Mouse (Mus musculus) CD8-positive naive resting alpha-beta T cell, adult 2 months (primary cell): ENCODE data around the gene Lrp10.

Source experiments
- DNase-seq, 2 experiments: peaks; one replicate each; pipeline ENCODE4 v3.0.0; 2022; ENCODE audit warnings: low read depth in 2 of 2, low spot score in 2 of 2

The Lrp10 gene

DNA sequence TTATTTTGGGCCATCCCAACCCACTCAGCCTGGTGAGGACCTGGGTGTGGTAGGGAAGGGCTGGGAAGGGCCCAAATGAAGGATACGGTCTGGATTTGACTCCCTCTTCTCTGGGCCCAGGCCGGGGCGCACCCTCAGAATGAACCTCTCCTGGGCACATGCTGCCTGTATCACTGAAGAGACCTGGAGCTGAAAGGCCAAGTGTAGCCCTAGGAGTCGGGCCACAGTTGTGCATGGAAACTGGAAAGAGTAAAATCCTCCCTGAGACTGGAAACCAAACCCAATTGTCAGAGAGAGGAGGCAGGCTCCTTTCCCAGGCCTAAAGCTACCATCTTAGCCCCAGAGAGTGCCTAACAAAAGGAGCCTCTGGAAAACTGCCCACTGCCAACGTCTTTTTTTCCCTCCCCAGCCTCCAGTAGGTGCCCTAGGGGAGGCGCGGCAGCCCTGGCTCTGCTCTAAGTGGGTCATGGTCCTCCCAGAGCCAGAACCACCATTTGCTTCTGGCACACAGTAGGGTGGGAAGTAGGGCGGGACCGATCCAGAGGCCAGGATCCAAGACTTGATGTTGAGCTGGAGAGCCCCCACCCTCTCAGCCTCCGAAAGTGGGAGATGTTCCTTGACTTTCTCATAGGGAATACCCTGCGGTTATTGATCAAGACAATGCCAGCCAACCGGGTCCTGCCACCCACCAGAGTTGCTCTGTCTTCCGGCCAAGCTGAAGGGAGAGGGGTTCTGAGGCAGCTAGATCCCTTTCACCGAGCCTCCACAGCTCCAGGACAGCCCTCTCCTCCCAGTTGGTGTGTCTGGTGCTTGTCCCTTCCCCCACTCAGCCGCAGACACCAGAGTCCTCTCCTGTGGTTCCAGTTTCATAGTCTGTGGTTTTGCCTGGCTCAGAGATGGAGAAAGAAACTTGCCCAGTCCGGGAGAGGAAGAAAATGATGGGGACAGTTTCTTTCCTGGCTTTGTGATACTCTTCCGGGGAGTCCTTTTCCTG is 30.8 kb upstream of the Lrp10 start:
- no peak for DNase-seq

GRCm38 (mm10) chr14:54433941-54434531 is 29.9 kb upstream of the Lrp10 start:
- no peak for DNase-seq

DNA sequence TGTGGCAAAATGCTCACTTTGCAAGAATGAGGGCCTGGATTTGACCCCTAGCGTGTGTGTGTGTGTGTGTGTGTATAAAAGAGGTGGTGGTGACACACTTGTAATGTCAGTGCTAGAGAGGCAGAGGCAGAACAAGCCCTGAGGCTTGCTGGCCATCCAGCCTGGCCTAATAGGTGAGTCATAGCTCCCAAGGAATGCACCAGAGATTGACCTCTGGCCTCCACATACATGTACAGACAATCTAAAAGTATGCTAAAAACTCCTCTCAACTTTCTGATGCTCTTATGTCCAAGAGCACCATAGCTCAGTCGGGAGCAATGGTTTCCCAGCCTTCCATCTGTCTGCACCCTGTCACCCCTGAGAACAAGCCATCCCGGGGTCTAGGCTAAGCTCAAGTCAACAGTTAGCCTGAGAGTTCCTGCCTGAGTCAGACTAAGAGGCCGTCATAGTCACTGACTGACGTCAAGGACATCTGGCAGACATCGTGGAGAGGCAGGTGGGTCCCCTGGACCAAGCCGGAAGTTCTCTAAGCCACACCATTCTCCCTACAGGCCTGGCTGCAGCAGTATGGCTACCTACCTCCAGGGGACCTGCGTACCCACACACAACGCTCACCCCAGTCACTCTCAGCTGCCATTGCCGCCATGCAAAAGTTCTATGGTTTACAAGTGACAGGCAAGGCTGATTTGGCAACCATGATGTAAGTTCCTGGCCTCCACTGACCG is 28.6 kb upstream of the Lrp10 start:
- no peak for DNase-seq

GRCm38 (mm10) chr14:54439155-54439554 is 24.8 kb upstream of the Lrp10 start:
- DNase-seq, result no peak

- no peak for DNase-seq
These were observed 24.3 kb upstream of the Lrp10 start for GRCm38 (mm10) chr14:54439610-54440009.

DNA sequence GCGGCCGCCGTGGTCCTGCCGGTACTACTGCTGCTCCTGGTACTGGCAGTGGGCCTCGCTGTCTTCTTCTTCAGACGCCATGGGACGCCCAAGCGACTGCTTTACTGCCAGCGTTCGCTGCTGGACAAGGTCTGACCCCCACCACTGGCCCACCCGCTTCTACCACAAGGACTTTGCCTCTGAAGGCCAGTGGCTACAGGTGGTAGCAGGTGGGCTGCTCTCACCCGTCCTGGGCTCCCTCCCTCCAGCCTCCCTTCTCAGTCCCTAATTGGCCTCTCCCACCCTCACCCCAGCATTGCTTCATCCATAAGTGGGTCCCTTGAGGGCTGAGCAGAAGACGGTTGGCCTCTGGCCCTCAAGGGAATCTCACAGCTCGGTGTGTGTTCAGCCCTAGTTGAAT is 23.4 kb upstream of the Lrp10 start:
- no peak for DNase-seq

DNA sequence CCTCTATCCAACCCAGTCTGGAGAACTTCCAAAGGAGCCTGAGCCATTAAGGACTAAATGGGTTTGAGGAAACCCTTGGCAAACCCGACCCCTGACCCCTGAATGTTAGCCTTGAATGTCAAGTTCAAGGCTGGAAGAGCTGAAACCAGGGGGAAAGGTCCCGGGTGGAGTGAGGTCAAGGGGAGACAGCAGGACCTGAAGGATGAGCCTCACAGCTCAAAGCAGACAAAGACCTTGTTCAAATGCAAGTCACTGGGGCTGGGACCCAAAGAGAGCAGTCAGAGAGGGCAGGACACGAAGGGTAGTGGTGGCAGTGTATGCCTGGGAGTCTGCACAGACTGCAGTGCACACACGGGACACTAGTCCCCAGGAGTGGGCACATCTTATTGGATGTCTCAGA is 22.6 kb upstream of the Lrp10 start:
- no peak for DNase-seq

GRCm38 (mm10) chr14:54442548-54442947 is 21.4 kb upstream of the Lrp10 start:
- DNase-seq, result no peak

DNA sequence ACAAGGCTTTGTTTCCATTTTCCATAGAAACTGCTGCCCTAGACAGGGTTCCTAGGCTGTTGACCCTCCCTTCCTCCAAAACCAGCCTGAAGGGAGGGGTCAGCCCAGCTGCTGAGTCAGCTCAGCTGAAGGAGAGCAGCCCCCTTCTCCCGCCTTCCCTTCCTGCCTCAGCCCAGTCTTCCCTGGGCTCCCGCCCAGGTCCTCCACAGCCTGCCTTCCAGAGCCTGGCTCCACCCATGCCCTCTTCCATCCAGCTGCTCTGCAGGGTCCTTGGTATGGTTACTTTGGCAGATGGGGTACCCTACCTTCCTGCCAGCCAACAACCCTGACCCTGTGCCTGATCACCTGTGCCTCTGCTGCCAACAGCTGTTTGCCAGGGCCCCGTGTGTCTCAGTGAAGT is 20.7 kb upstream of the Lrp10 start:
- no peak for DNase-seq

DNA sequence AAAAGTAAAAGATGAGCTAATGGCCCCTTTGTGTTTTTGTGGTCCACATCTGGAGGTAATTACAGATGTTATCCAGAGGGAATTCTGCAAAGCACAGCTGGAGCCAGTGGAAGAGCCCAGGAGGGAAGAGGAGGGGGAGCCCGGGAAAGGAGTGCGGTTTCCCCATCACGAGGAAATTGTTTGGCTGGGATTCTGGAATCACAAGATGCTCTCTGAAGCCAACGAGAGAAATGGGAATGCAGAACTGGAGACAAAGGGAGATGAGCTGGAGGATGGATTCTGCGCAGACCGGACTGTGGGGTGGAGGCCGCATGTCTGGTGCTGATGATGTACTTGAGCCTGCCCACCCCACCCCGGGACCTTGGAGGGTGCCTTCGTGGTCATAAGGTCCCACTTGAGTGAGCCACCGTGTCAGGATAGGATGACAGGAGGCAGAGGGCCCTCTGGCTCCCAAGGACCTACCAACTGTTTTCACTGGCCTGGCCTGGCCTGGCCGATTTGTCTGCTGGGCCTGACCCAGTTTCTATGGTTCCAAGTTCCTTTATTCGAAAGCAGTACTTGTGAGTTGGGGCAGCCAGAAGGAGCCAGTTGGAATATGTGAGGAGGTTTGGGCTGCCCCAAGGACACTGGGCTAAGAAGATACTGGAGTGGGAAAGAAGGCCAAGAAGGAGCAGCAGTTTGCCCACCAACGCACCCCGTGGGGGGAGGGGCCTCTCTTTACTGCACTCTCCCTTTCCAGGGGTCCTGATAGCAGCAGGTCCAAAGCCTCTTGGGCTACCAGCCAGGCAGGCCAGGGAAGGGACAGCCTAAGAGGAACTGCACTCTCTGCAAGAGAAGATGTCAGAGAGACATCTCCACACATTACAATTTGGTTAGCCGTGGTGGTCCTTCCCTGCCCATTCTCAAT is 20.0 kb upstream of the Lrp10 start:
- DNase-seq, result no peak

GRCm38 (mm10) chr14:54445476-54445875 is 18.5 kb upstream of the Lrp10 start:
- no peak for DNase-seq

- DNase-seq, result no peak
These were observed 10.4 kb upstream of the Lrp10 start for GRCm38 (mm10) chr14:54453566-54453965.

DNA sequence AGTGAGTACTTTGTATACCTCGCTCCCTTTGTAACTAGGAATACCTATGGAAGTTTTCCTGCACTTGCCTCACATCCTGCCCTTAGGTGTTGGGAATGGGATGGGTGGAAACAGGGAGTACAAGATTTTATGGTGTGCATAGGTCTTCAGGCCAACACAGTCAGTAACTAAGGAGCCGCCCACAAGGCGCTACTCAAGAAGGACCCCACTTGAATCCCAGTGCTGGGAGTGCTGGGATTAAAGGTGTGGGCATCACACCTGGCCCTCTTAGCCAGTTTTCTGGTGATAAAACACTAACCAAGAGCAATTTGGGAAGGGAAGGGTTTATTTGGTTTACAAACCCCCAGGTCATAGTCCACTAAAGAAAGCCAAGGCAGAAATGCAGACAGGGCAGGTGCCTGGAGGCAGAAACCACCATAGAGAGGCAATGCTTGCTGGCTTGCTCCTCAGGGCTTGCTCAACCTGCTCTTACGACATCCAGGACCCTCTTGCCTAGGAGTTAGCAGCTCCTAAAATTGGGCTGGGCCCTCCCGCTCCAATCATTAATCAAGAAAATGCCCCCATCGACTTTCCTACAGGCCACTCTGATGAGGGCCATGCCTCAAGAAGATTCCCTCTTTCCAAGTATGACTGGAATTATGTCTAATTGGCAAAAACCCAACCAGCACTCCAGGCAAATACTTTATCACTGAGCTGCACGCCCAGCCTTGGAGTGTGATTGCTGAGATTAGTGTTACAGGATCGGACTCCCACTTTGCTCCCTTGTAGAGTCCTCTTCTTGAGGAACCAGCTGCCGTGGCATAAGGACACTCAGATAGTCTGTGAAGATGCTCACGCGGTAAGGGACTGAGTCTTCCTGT is 9.0 kb upstream of the Lrp10 start:
- DNase-seq, result no peak

- DNase-seq, result no peak
These were observed 5.9 kb upstream of the Lrp10 start for GRCm38 (mm10) chr14:54457907-54458569.

DNA sequence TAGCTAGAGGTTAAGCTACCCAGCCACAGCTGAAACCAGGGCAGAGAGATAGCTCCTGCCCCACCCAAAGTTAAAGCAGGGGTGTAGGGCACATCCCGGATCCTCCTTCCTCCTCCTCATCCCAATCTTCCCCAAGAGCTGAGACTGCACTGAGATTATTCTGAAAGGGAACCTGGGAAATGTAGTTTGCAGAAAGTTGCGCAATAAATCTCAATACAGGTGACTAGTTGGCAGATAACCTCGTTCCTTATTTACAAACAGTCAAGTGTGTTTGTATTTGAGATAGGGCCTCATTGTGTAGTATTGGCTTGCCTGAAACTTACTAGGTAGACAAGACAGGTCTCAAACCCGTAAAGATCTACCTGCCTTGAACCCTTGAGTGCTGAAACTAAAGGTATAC is 1.8 kb upstream of the Lrp10 start:
- no peak for DNase-seq

- no peak for DNase-seq
These were observed 604 bp upstream of the Lrp10 start for GRCm38 (mm10) chr14:54463108-54463958.

GRCm38 (mm10) chr14:54464293-54465005 is 512 bp downstream of the Lrp10 start:
- peak; percentile 66 to 72 for DNase-seq

DNA sequence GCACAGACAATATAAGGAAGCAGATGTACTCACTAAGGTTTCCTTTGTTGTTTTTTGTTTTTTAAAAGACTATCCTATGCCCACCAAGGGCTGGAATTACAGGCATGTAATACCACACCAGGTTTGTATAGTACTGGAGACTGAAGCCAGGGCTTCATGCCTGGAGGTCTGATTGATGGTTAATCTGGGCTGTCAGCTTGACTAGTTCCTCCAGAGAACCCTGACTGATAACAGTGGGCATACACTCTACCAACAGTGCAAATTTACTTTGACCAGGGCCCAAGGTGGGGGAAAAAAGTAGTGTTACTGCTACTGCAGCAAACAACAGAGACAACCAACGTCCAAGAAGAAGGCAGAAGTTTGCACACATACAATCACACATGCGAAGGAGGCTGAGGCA is 7.5 kb downstream of the Lrp10 start:
- DNase-seq, result no peak
